Mouse (Mus musculus): Measurements from ENCODE around the gene Dbnl. TPM values are rescaled to one million over a fixed set of nuclear protein-coding genes. Genes with fewer than 3 reads are reported as not detected.

Dbnl gene
- total and polyA plus RNA-seq, 3 experiments: 70.3 to 124 (median 77.3) TPM

GRCm38 (mm10) chr11:5843131-5843530 is 54.8 kb downstream of the Dbnl start:
- in situ Hi-C loops (cut with MboI; ENCODE audit: low pct_ligation_motif_present, low pct_unique_long_range_greater_than_20kb, low sequenced_read_pairs): no loop called here
- no peak for TF ChIP-seq ZKSCAN1 (IDR thresholded peaks at IDR 0.05; ENCODE audit: borderline replicate concordance, low read depth, low read length)
- TF ChIP-seq HCFC1 (IDR thresholded peaks at IDR 0.05; ENCODE audit: low read depth, low read length): no peak
- no peak for TF ChIP-seq BHLHE40 (IDR thresholded peaks at IDR 0.05; ENCODE audit: low read depth, low read length)
- no peak for TF ChIP-seq IRF4 (IDR thresholded peaks at IDR 0.05; ENCODE audit: low read depth, low read length)
- no peak for TF ChIP-seq ZNF384 (IDR thresholded peaks at IDR 0.05; ENCODE audit: low read depth, low read length)
- no peak for TF ChIP-seq CHD2 (IDR thresholded peaks at IDR 0.05; ENCODE audit: low read length)
- TF ChIP-seq SMC3 (IDR thresholded peaks at IDR 0.05; ENCODE audit: low read depth, low read length): no peak
- TF ChIP-seq USF2 (conservative IDR thresholded peaks at IDR 0.05; ENCODE audit: low read depth, low read length): no peak
- no peak for TF ChIP-seq CTCF (conservative IDR thresholded peaks at IDR 0.05 in 1 of 2, IDR thresholded peaks at IDR 0.05 in 1 of 2; ENCODE audit: low read depth in 2 of 2, low read length in 2 of 2)
- TF ChIP-seq TBP (conservative IDR thresholded peaks at IDR 0.05; ENCODE audit: low read depth, low read length): no peak
- TF ChIP-seq ETS1 (conservative IDR thresholded peaks at IDR 0.05; ENCODE audit: low read depth, low read length): no peak
- TF ChIP-seq MEF2A (IDR thresholded peaks at IDR 0.05; ENCODE audit: borderline replicate concordance, low read depth, low read length): no peak
- TF ChIP-seq ELF1 (IDR thresholded peaks at IDR 0.05; ENCODE audit: low read depth, low read length): no peak
- no peak for TF ChIP-seq ZMIZ1 (IDR thresholded peaks at IDR 0.05; ENCODE audit: low read depth, low read length)
- TF ChIP-seq RAD21 (IDR thresholded peaks at IDR 0.05; ENCODE audit: low read depth, low read length): no peak
- no peak for TF ChIP-seq USF1 (IDR thresholded peaks at IDR 0.05; ENCODE audit: low read depth, low read length)
- TF ChIP-seq JUND (conservative IDR thresholded peaks at IDR 0.05; ENCODE audit: low read depth, low read length): no peak
- no peak for TF ChIP-seq PAX5 (IDR thresholded peaks at IDR 0.05; ENCODE audit: low read length)
- TF ChIP-seq EP300 (IDR thresholded peaks at IDR 0.05; ENCODE audit: low read length): no peak
- no peak overlapping the region for H3K4me2 ChIP-seq (ENCODE audit: insufficient read depth, low read depth, poor library complexity, severe bottlenecking)

GRCm38 (mm10) chr11:5846639-5847345 is 58.5 kb downstream of the Dbnl start:
- Histone ChIP-seq H3K79me2 (replicated peaks; ENCODE audit: control insufficient read depth, extremely low read depth, insufficient read depth, poor library complexity, severe bottlenecking) (no peaks in the 10 kb centered on the region), H3K9me3 (replicated peaks; ENCODE audit: low read length) (peaks cover 46% of the 10 kb centered on the region), H3K9ac (ENCODE audit: insufficient read depth, low read depth) (no peak overlapping the region), H3K36me3 (replicated peaks in 1 of 2; ENCODE audit: control insufficient read depth in 1 of 2, insufficient read depth in 1 of 2, low read length in 1 of 2) (no peaks in the 10 kb centered on the region), H3K4me2 (ENCODE audit: insufficient read depth, low read depth, poor library complexity, severe bottlenecking) (no peak overlapping the region), H3K27me3 (replicated peaks) (peaks cover 27% of the 10 kb centered on the region), H3K4me3 (replicated peaks in 1 of 3; ENCODE audit: low read depth in 2 of 3, low read length in 2 of 3, poor library complexity in 1 of 3) (no peak overlapping the region), H3K27ac (ENCODE audit: insufficient read depth, low read depth) (no peak overlapping the region), H3K4me1 (ENCODE audit: control insufficient read depth in 1 of 2, insufficient read depth in 2 of 2) (peaks cover 0 to 2% of the 10 kb centered on the region in 2 experiments; a peak in 2 of 4 replicates)
- TF ChIP-seq USF1 (IDR thresholded peaks at IDR 0.05; ENCODE audit: low read depth, low read length) (no peak), BHLHE40 (IDR thresholded peaks at IDR 0.05; ENCODE audit: low read depth, low read length) (no peak), NELFE (IDR thresholded peaks at IDR 0.05; ENCODE audit: low read depth, low read length) (no peak), SIN3A (IDR thresholded peaks at IDR 0.05; ENCODE audit: low read length) (no peak), USF2 (conservative IDR thresholded peaks at IDR 0.05; ENCODE audit: low read depth, low read length) (no peak), MAZ (IDR thresholded peaks at IDR 0.05; ENCODE audit: low read depth, low read length) (no peak), ZMIZ1 (IDR thresholded peaks at IDR 0.05; ENCODE audit: low read depth, low read length) (no peak), ZKSCAN1 (IDR thresholded peaks at IDR 0.05; ENCODE audit: borderline replicate concordance, low read depth, low read length) (no peak), ELF1 (IDR thresholded peaks at IDR 0.05; ENCODE audit: low read depth, low read length) (no peak), ZNF384 (IDR thresholded peaks at IDR 0.05; ENCODE audit: low read depth, low read length) (no peak), IRF4 (IDR thresholded peaks at IDR 0.05; ENCODE audit: low read depth, low read length) (no peak), POLR2AphosphoS2 (IDR thresholded peaks at IDR 0.05; ENCODE audit: low read depth, low read length) (no peak), SMC3 (IDR thresholded peaks at IDR 0.05; ENCODE audit: low read depth, low read length) (no peak), JUND (conservative IDR thresholded peaks at IDR 0.05; ENCODE audit: low read depth, low read length) (no peak)
- DNase-seq (ENCODE audit: extremely low read depth): no peak
- dilution Hi-C loops (cut with MboI; ENCODE audit: extremely low pct_ligation_motif_present, extremely low pct_unique_long_range_greater_than_20kb, low sequenced_read_pairs): no loop called here
- in situ Hi-C loops (cut with MboI; ENCODE audit: low pct_ligation_motif_present, low pct_unique_long_range_greater_than_20kb, low sequenced_read_pairs): no loop called here

More at GRCm38 (mm10) chr11:5843131-5843530, 54.8 kb downstream of the Dbnl start:
- DNase-seq (ENCODE audit: extremely low read depth): no peak
- Histone ChIP-seq H3K4me3 (replicated peaks in 1 of 3; ENCODE audit: low read depth in 2 of 3, low read length in 2 of 3, poor library complexity in 1 of 3) (no peak overlapping the region), H3K9me3 (replicated peaks; ENCODE audit: low read length) (peaks cover 69% of the 10 kb centered on the region), H3K36me3 (replicated peaks in 1 of 2; ENCODE audit: control insufficient read depth in 1 of 2, insufficient read depth in 1 of 2, low read length in 1 of 2) (no peaks in the 10 kb centered on the region), H3K27ac (ENCODE audit: insufficient read depth, low read depth) (no peak overlapping the region), H3K4me1 (ENCODE audit: control insufficient read depth in 1 of 2, insufficient read depth in 2 of 2) (peaks cover 0 to 9% of the 10 kb centered on the region in 2 experiments; a peak in 2 of 4 replicates), H3K27me3 (replicated peaks) (peaks cover 17% of the 10 kb centered on the region), H3K79me2 (replicated peaks; ENCODE audit: control insufficient read depth, extremely low read depth, insufficient read depth, poor library complexity, severe bottlenecking) (no peaks in the 10 kb centered on the region), H3K9ac (ENCODE audit: insufficient read depth, low read depth) (no peak overlapping the region)
- dilution Hi-C loops (cut with MboI; ENCODE audit: extremely low pct_ligation_motif_present, extremely low pct_unique_long_range_greater_than_20kb, low sequenced_read_pairs): no loop called here

Measured in CH12.LX (cell line).